Mouse (Mus musculus): Measurements from ENCODE around the gene Gm8159.
"Not testable (repeated sequence)": the region's sequence is repeated elsewhere in the genome, so short reads cannot be mapped to it uniquely, and the experiment has no call there.

Gene Gm8159

GRCm38 (mm10) chr14:4632052-4632451 is at the start of gene Gm8159:
Gm8159 (plus strand) TSS chr14:4632352.
- DNase-seq, result not testable (repeated sequence)

- not testable (repeated sequence) for DNase-seq
Observed at GRCm38 (mm10) chr14:4649309-4649708, 17.2 kb downstream of the Gm8159 start.

- DNase-seq, result not testable (repeated sequence)
Observed at GRCm38 (mm10) chr14:4650324-4650723, 18.2 kb downstream of the Gm8159 start.

- DNase-seq, result not testable (repeated sequence)
Observed at GRCm38 (mm10) chr14:4663892-4664291, 31.7 kb downstream of the Gm8159 start, which contains the start of gene Gm3239. Gm3239 (plus strand) TSS chr14:4664192.
